Mouse (Mus musculus) central nervous system, embryonic 18 days (tissue): ENCODE measurements around the gene Pdcd6. TPM values are rescaled to one million over a fixed set of nuclear protein-coding genes. Genes with fewer than 3 reads are reported as not detected.

Source experiments
- polyA plus RNA-seq: library from polyadenylated mRNA; depleted of rRNA; stranded (reverse); fragments of >200 nt; gene quantifications from 2 replicates; pipeline ENCODE4 v1.2.3, GENCODE M21; 2012; rRNA removed

The Pdcd6 gene
- polyA plus RNA-seq: 141 and 148 TPM in 2 replicates

DNA sequence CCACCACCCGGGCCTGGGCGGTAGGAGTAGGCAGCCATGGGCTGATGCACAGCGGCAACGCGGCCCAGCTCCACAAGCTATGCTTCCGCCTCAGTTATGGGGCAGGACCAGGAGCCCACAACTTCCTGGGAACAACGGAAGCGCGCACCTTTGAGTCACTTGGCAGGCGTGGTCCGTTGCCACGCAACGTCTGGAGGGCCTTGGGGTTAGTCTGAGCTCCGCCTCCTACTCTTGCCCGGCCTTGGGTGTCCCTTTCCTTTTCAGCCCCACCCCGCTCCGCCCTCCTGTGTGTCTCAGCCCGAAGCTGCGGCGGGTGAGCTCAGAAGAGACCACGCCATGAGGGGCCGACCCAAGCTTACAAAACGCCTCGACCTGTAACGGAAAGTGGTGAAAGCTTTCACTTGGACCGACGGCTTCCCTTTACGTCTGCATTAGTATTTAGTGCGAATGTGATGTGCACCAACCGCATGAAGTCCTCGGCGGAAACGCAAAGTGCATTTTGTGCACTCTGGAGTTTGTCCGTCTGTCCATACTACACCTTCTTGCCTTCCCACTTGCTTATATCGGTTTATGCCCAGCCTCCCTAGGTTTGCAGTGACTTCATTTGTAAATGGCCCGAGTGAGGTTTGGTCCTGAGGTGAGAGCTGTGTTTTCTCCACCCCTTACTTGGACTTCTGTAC is at the start of gene Pdcd6:
Pdcd6 (minus strand) TSS at position 411 of the 680 bp plus-strand sequence.

DNA sequence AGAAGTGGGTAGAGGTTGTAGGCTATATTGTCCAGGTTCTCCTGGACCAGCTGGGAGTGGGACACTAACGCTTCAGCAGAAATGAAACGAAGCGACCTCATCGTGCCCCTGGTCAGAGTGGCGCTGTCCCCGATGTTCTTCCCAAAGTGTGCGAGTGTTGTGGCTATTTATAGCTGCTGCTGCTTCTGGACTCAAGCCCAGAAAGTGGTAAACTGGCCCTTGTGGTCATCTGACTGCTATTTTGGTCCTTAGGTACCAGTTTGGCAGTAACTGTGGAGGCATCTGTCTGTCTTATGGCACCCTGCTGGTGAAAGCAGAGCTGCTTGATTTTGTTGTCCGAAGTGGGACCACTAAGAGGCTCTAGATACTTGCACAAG is 46.5 kb upstream of the Pdcd6 start, which contains the start of gene Lrrc14b:
Lrrc14b (minus strand) TSS at position 147 of the 377 bp plus-strand sequence.

DNA sequence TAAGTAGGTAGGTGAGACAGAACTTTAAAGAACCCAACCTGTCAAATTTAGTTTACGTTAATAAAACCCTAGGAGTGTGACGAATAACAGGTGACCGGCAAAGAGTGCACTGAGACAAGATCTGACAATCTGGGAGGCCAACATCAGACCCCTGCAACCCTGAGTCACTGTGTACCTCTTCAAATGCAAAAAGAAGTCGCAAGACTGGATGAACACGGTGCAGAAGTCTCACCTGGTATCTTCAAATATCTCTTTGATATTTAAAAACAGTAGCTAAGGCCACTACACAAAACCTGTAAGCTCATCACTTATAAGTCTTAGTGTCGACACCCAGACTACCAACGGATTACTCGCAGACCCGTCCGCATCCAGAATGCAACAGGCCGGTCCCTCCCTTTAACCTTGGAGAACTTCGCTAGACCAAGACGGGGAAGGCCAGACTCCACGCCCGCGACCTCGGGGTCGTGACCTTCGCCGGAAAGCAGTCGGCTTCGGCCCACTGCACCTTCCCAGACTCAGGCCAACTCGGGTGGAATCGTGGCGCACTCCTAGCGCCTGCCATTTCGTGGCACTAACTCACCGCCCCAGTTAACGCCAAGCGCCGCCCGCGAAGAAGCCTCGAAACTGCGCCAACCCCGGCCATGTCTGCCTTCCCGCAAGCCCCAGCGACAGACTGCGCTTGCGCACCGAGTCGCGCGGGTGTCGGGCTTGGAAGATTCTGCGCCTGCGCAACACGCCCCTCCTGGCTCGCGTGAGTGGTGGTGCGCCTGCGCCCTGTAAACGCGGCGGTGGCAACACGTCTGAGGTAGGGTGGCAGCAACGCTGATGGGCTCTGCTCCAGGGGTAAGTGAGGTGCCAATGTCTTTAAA is 32.4 kb upstream of the Pdcd6 start, which contains the start of the genes Sdha and Ccdc127:
Sdha (minus strand) TSS at position 715 of the 869 bp plus-strand sequence.
Ccdc127 (plus strand) TSS at position 744 of the 869 bp plus-strand sequence.

DNA sequence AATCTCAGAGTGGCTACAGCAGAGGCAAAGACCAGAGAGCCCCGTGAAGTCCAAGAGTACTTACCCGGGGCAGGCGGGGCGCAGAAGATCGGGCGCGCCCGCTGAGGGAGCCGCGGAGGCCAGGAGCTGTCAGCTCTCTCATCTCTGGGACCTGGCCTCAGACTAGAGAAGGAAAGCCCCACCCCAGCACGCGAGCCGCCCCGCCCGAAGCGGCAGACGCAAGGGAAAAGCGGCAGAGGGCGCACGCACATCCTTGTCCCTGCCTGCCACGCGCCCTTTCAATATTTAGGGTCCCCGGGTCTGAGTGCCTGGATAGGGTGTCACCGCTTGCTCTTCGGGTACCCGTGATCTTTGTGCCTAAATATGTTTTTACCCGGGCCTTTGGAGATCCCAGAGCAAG is 25.2 kb downstream of the Pdcd6 start, which contains the start of gene Ahrr:
Ahrr (minus strand) TSS at position 165 of the 400 bp plus-strand sequence.

Other genes starting within 250 kb of the Pdcd6 start
- gene Slc9a3, start 196.1 kb downstream of the Pdcd6 start, polyA plus RNA-seq: 0.37 and 0.45 TPM in 2 replicates
- 58.7 and 62.9 TPM in 2 replicates for gene Exoc3, start 108.8 kb downstream of the Pdcd6 start, polyA plus RNA-seq
- gene Ahrr, start 25.2 kb downstream of the Pdcd6 start, polyA plus RNA-seq: 2.3 and 2.5 TPM in 2 replicates
- gene Sdha, start 32.7 kb upstream of the Pdcd6 start, polyA plus RNA-seq: 150 and 162 TPM in 2 replicates
- 20.5 and 21.8 TPM in 2 replicates for gene Ccdc127, start 32.7 kb upstream of the Pdcd6 start, polyA plus RNA-seq
- gene Lrrc14b, start 46.4 kb upstream of the Pdcd6 start, polyA plus RNA-seq: 0.09 and 0.40 TPM in 2 replicates
- gene Zfp72, start 73.3 kb upstream of the Pdcd6 start, polyA plus RNA-seq: 3.2 and 3.3 TPM in 2 replicates
- gene Ftl1-ps1, start 82.1 kb upstream of the Pdcd6 start, polyA plus RNA-seq: 29.9 and 39.2 TPM in 2 replicates
- 6.6 and 7.0 TPM in 2 replicates for gene Zfp825, start 176.4 kb upstream of the Pdcd6 start, polyA plus RNA-seq